Mouse (Mus musculus): ENCODE measurements around the gene Asic2. TPM values are rescaled to one million over a fixed set of nuclear protein-coding genes. Genes with fewer than 3 reads are reported as not detected.

The Asic2 gene
- polyA plus RNA-seq, 1 experiment from 2014 or later = not detected

- DNase-seq = no peak
- H3K4me1 ChIP-seq (ENCODE audit: insufficient read depth) = no peaks in the 10 kb centered on the region
- H3K27ac ChIP-seq (ENCODE audit: low read depth) = no peak overlapping the region
- 72% methylated on average over 8 of the region's 8 CpGs for WGBS (ENCODE audit: insufficient replicate concordance)
- H3K9me3 ChIP-seq (ENCODE audit: low read length) = no peaks in the 10 kb centered on the region
- H3K4me3 ChIP-seq (ENCODE audit: low read depth, low read length) = no peak overlapping the region
- no peaks in the 10 kb centered on the region for H3K27me3 ChIP-seq (ENCODE audit: insufficient read depth, low read length)
- TF ChIP-seq CTCF (IDR thresholded peaks at IDR 0.05; ENCODE audit: low read depth) = no peak
- no peak for TF ChIP-seq EP300 (IDR thresholded peaks at IDR 0.05; ENCODE audit: low read depth)
- ATAC-seq = no peak
- H3K36me3 ChIP-seq (replicated peaks; ENCODE audit: insufficient read depth, low read length) = no peaks in the 10 kb centered on the region
- H3K9ac ChIP-seq (replicated peaks) = no peak overlapping the region
- no peak overlapping the region for H3K4me2 ChIP-seq (ENCODE audit: low read depth, low read length)
Observed at GRCm38 (mm10) chr11:81508385-81509233, 459.6 kb downstream of the Asic2 start.

GRCm38 (mm10) chr11:81504791-81505430 lies 463.3 kb downstream of the Asic2 start:
- no peaks in the 10 kb centered on the region for H3K4me1 ChIP-seq (ENCODE audit: insufficient read depth)
- H3K9ac ChIP-seq (replicated peaks) = no peak overlapping the region
- no peaks in the 10 kb centered on the region for H3K36me3 ChIP-seq (replicated peaks; ENCODE audit: insufficient read depth, low read length)
- no peak overlapping the region for H3K4me3 ChIP-seq (ENCODE audit: low read depth, low read length)
- no peak for TF ChIP-seq CTCF (IDR thresholded peaks at IDR 0.05; ENCODE audit: low read depth)
- TF ChIP-seq EP300 (IDR thresholded peaks at IDR 0.05; ENCODE audit: low read depth) = no peak
- H3K4me2 ChIP-seq (ENCODE audit: low read depth, low read length) = no peak overlapping the region
- 69% methylated on average over 8 of the region's 8 CpGs for WGBS (ENCODE audit: insufficient replicate concordance)
- no peaks in the 10 kb centered on the region for H3K27me3 ChIP-seq (ENCODE audit: insufficient read depth, low read length)
- no peak for DNase-seq
- H3K9me3 ChIP-seq (ENCODE audit: low read length) = no peaks in the 10 kb centered on the region
- no peak for ATAC-seq
- no peak overlapping the region for H3K27ac ChIP-seq (ENCODE audit: low read depth)

GRCm38 (mm10) chr11:81501473-81502246 lies 466.6 kb downstream of the Asic2 start:
- ATAC-seq = no peak

GRCm38 (mm10) chr11:81498990-81499389 lies 469.3 kb downstream of the Asic2 start:
- Histone ChIP-seq H3K9me3 (ENCODE audit: low read length) (no peaks in the 10 kb centered on the region), H3K27me3 (ENCODE audit: insufficient read depth, low read length) (no peaks in the 10 kb centered on the region), H3K4me3 (ENCODE audit: low read depth, low read length) (no peak overlapping the region), H3K9ac (replicated peaks) (no peak overlapping the region), H3K36me3 (replicated peaks; ENCODE audit: insufficient read depth, low read length) (no peaks in the 10 kb centered on the region), H3K4me2 (ENCODE audit: low read depth, low read length) (no peak overlapping the region), H3K27ac (ENCODE audit: low read depth) (no peak overlapping the region), H3K4me1 (ENCODE audit: insufficient read depth) (no peaks in the 10 kb centered on the region)
- TF ChIP-seq EP300 (IDR thresholded peaks at IDR 0.05; ENCODE audit: low read depth) (no peak), CTCF (IDR thresholded peaks at IDR 0.05; ENCODE audit: low read depth) (no peak)
- WGBS (ENCODE audit: insufficient replicate concordance) = 62% methylated on average over 1 of the region's 1 CpGs
- DNase-seq = no peak
- no peak for ATAC-seq

More at GRCm38 (mm10) chr11:81501473-81502246, 466.6 kb downstream of the Asic2 start:
- Histone ChIP-seq H3K4me2 (ENCODE audit: low read depth, low read length) (no peak overlapping the region), H3K36me3 (replicated peaks; ENCODE audit: insufficient read depth, low read length) (no peaks in the 10 kb centered on the region), H3K4me3 (ENCODE audit: low read depth, low read length) (no peak overlapping the region), H3K9me3 (ENCODE audit: low read length) (no peaks in the 10 kb centered on the region), H3K27ac (ENCODE audit: low read depth) (no peak overlapping the region), H3K4me1 (ENCODE audit: insufficient read depth) (no peaks in the 10 kb centered on the region), H3K9ac (replicated peaks) (no peak overlapping the region), H3K27me3 (ENCODE audit: insufficient read depth, low read length) (no peaks in the 10 kb centered on the region)
- TF ChIP-seq EP300 (IDR thresholded peaks at IDR 0.05; ENCODE audit: low read depth) (no peak), CTCF (IDR thresholded peaks at IDR 0.05; ENCODE audit: low read depth) (no peak)
- 50% methylated on average over 14 of the region's 14 CpGs for WGBS (ENCODE audit: insufficient replicate concordance)
- no peak for DNase-seq

GRCm38 (mm10) chr11:81497652-81498391 lies 470.4 kb downstream of the Asic2 start:
- WGBS (ENCODE audit: insufficient replicate concordance) = 61% methylated on average over 9 of the region's 9 CpGs
- H3K9me3 ChIP-seq (ENCODE audit: low read length) = no peaks in the 10 kb centered on the region
- no peak overlapping the region for H3K4me3 ChIP-seq (ENCODE audit: low read depth, low read length)
- no peaks in the 10 kb centered on the region for H3K27me3 ChIP-seq (ENCODE audit: insufficient read depth, low read length)
- no peak for DNase-seq
- H3K27ac ChIP-seq (ENCODE audit: low read depth) = no peak overlapping the region
- H3K4me2 ChIP-seq (ENCODE audit: low read depth, low read length) = no peak overlapping the region
- ATAC-seq = no peak
- H3K36me3 ChIP-seq (replicated peaks; ENCODE audit: insufficient read depth, low read length) = no peaks in the 10 kb centered on the region
- H3K9ac ChIP-seq (replicated peaks) = no peak overlapping the region
- H3K4me1 ChIP-seq (ENCODE audit: insufficient read depth) = no peaks in the 10 kb centered on the region
- TF ChIP-seq CTCF (IDR thresholded peaks at IDR 0.05; ENCODE audit: low read depth) (no peak), EP300 (IDR thresholded peaks at IDR 0.05; ENCODE audit: low read depth) (no peak)
